Mouse (Mus musculus) G1E (cell line): ENCODE results near the gene Olfr10. TPM values are rescaled to one million over a fixed set of nuclear protein-coding genes. Genes with fewer than 3 reads are reported as not detected.
"Not testable (repeated sequence)": the region's sequence is repeated elsewhere in the genome, so short reads cannot be mapped to it uniquely, and the experiment has no call there.

Experiments used
- ATAC-seq: 2 replicates; pipeline ENCODE4 v1.8.0; 2016; ENCODE audit warnings: mild to moderate bottlenecking; ENCODE audit not compliant: insufficient number of reproducible peaks, poor library complexity, low FRiP score, severe bottlenecking; ENCODE audit errors: extremely low read depth
- DNase-seq: peaks from one replicate; pipeline ENCODE4 v3.0.0; 2012; ENCODE audit warnings: low spot score
- H3K27me3 ChIP-seq: 2 replicates; pipeline ENCODE4 v1.6.1; 2012; ENCODE audit warnings: mild to moderate bottlenecking, low read length, inconsistent platforms; ENCODE audit not compliant: insufficient read depth
- H3K36me3 ChIP-seq: replicated peaks from 2 replicates; pipeline ENCODE3; 2012; ENCODE audit warnings: mild to moderate bottlenecking, inconsistent platforms
- H3K4me1 ChIP-seq: 2 replicates; pipeline ENCODE4 v1.6.1; 2012; ENCODE audit warnings: low read depth, low read length, inconsistent platforms, mixed read lengths; ENCODE audit not compliant: insufficient read depth
- H3K4me3 ChIP-seq: 2 replicates; pipeline ENCODE4 v1.5.1; 2012; ENCODE audit warnings: low read depth, mild to moderate bottlenecking, inconsistent platforms, low read length, moderate library complexity, mixed read lengths
- H3K9me3 ChIP-seq: replicated peaks from 2 replicates; pipeline ENCODE4 v1.6.1; 2012; ENCODE audit warnings: inconsistent platforms
- CTCF ChIP-seq: IDR thresholded peaks from 2 replicates; pipeline ENCODE4 v1.5.1; 2012; ENCODE audit warnings: low read depth, low read length, inconsistent platforms, mixed read lengths
- GATA1 ChIP-seq: IDR thresholded peaks from 2 replicates; pipeline ENCODE4 v1.6.1; 2012; ENCODE audit warnings: borderline replicate concordance, low read length, inconsistent platforms, mixed read lengths
- GATA2 ChIP-seq: IDR thresholded peaks from 2 replicates; pipeline ENCODE4 v1.6.1; 2012; ENCODE audit warnings: low read depth, low read length, inconsistent platforms, borderline replicate concordance
- POLR2AphosphoS5 ChIP-seq: IDR thresholded peaks from 2 replicates; pipeline ENCODE4 v1.6.1; 2012; ENCODE audit warnings: low read depth, low read length, inconsistent platforms; ENCODE audit not compliant: insufficient replicate concordance
- TAL1 ChIP-seq: conservative IDR thresholded peaks from 2 replicates; pipeline ENCODE4 v1.6.1; 2012; ENCODE audit warnings: low read depth, low read length, inconsistent platforms, mixed read lengths
- polyA plus RNA-seq: library from polyadenylated mRNA; stranded (reverse); fragments of >175 nt; gene quantifications from 2 replicates; pipeline ENCODE4 v1.2.3, GENCODE M21; 2012
- total RNA-seq, 2 experiments: library from RNA; stranded (forward) in 1 of 2; stranded (reverse) in 1 of 2; fragments of 200-1000 nt in 1 of 2; fragments of >200 nt in 1 of 2; fragmentation: Nextera tagmentation in 1 of 2; gene quantifications; 2 replicates each; pipeline ENCODE4 v1.2.3; 2014 to 2017

Gene Olfr10
- total and polyA plus RNA-seq, 3 experiments: 0.11 TPM; not detected in 2

DNA sequence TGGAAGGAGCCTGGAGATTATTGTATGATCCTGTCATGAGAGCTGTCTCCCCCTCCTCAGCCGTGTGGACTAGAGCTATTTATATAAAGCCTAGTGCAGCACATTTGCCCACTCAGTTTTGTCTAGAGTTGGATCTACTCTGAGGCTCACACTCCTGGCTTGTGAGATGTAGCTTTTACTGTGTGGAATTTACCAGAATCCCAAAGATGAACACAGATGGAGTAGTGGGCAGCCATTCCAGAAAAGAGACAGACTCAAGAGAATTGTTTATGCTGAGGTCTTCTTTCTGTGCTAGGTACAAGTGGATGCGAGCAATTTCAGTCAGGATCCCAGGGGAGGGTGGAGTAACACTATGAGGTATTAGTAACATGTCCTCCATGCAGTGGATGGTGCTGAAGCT is 17.3 kb upstream of the Olfr10 start:
- Histone ChIP-seq H3K27me3 (peaks cover 12% of the 10 kb centered on the region; the same call in 1 of the 2 replicates), H3K36me3 (no peaks in the 10 kb centered on the region), H3K4me3 (no peak overlapping the region), H3K4me1 (0 out of 2 replicates have a peak, but pooled peaks cover 4% of the 10 kb centered on the region), H3K9me3 (no peaks in the 10 kb centered on the region)
- no peak for DNase-seq
- ATAC-seq: no peak
- TF ChIP-seq POLR2AphosphoS5 (no peak), GATA1 (no peak), GATA2 (no peak), CTCF (no peak), TAL1 (no peak)

DNA sequence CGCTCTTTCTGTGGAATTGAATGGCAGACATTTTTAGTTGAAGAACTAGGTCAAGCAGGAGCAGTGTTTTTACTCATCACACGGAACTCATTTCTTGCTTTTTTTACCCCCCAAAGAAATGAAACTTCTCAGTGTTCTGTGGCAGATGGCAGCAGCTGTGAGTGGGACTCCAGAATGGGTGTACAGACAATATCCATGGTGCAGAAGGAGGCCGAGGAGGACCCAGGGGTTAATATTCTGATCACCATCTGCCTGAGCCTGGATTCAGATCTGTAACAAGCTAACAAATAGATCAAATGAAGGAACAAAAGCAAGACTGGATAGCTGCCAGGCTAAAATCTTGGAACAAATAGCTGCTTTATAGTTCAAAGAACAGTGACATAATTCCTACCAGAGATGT is 11.8 kb upstream of the Olfr10 start:
- ATAC-seq: no peak

DNA sequence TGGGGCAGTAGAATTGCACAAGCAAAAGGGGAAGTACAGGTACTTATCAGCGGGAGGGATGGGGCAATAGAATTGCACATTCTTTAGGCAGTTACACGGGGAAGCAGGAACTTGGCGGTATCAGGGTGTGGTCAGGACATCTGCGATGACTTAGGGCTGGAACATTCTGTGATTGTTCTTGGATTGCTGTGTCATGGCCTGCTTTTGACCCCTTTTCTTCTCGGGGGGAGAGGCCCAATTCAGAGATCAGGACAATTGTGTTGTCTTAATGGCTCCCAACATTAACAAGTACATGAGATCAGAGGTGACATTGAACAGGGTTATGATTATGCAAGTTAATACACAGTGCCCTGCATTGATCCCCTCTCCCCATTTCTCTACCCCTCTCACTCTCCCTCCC is 4.0 kb downstream of the Olfr10 start:
- ATAC-seq, H3K27me3 ChIP-seq, H3K36me3 ChIP-seq, H3K4me3 ChIP-seq, DNase-seq, H3K4me1 ChIP-seq: not testable (repeated sequence)
- H3K9me3 ChIP-seq: peaks cover 11% of the 10 kb centered on the region

More for the DNA sequence above, 11.8 kb upstream of the Olfr10 start:
- no peak for TF ChIP-seq POLR2AphosphoS5
- no peak for TF ChIP-seq GATA1
- TF ChIP-seq CTCF: no peak
- no peak for TF ChIP-seq TAL1
- TF ChIP-seq GATA2: no peak
- no peaks in the 10 kb centered on the region for H3K36me3 ChIP-seq
- no peaks in the 10 kb centered on the region for H3K4me1 ChIP-seq
- H3K27me3 ChIP-seq: 0 out of 2 replicates have a peak, but pooled peaks cover 4% of the 10 kb centered on the region
- no peak overlapping the region for H3K4me3 ChIP-seq
- no peak for DNase-seq
- H3K9me3 ChIP-seq: no peaks in the 10 kb centered on the region

DNA sequence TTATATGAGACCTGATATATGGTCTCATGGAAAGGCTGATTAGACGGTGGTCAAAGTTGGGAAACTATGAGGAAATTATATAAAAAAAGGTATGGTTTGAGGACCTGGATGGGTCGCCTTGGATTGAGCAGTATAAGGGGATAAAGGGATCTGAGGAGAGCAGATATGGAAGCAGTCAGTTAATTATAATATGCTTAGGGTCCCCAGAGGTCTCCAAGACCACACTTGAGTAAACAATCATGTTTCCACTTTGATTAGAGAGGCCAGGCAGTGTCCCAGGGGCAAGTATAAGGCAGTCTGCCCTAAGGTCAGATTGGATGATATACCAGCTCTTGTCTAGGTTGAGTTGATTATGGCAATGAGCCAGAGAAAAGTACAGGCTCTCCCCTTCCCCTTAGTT is 17.9 kb downstream of the Olfr10 start, which contains the start of gene Olfr1391:
Gene Olfr1391, plus strand, starts transcription at position 301 of the 400 bp plus-strand sequence.
- Histone ChIP-seq H3K36me3 (no peaks in the 10 kb centered on the region), H3K4me1 (no peaks in the 10 kb centered on the region), H3K9me3 (no peaks in the 10 kb centered on the region), H3K4me3 (no peak within 1 kb of the TSS), H3K27me3 (no peaks in the 10 kb centered on the region)
- DNase-seq (no peak), ATAC-seq (no peak)
- TF ChIP-seq TAL1: no peak
- TF ChIP-seq GATA2: no peak
- TF ChIP-seq CTCF: no peak
- no peak for TF ChIP-seq GATA1
- TF ChIP-seq POLR2AphosphoS5: no peak

DNA sequence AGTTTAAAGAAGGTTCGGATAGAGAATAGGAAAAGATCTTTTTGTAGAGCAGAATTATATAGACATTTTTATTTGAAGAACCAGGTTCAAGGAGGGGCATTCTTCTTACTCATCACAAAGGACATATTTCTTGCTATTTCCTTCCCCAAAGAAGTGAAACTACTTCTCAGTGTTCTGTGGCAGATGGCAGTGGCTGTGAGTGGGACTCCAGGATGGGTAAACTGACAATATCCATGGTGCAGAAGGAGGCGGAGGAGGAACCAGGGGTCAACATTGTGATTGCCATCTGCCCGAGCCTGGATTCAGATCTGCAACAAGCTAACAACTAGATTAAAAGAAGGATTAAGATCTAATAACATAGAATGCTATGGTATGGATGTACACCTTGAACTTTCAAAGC is 22.2 kb downstream of the Olfr10 start:
- TF ChIP-seq TAL1 (no peak), POLR2AphosphoS5 (no peak), GATA1 (no peak)
- no peak for DNase-seq
- H3K4me3 ChIP-seq: no peak overlapping the region
- no peaks in the 10 kb centered on the region for H3K27me3 ChIP-seq
- no peaks in the 10 kb centered on the region for H3K36me3 ChIP-seq
- no peaks in the 10 kb centered on the region for H3K9me3 ChIP-seq
- ATAC-seq: no peak
- no peaks in the 10 kb centered on the region for H3K4me1 ChIP-seq

DNA sequence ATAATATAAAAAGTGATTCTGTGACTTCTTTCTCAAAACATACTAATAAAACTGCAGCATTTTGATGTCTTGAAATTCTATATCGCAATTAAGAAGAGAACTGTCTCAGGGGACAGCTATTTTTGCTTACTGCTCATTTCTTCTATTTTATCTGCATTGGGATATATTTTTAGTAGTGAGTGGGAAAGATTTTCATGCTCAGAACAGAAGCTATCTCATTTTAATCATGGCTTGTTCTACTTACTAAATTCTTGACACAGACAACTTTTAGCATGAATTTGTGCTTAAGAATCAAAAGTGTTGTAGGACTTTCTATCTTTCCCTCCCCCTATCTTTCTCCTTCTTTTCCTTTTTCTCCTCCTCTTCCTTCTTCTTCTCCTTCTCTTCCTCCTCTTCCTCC is 25.1 kb downstream of the Olfr10 start:
- ATAC-seq: no peak
- Histone ChIP-seq H3K4me1 (no peaks in the 10 kb centered on the region), H3K36me3 (no peaks in the 10 kb centered on the region), H3K4me3 (no peak overlapping the region), H3K9me3 (no peaks in the 10 kb centered on the region), H3K27me3 (no peaks in the 10 kb centered on the region)
- DNase-seq: no peak
- no peak for TF ChIP-seq POLR2AphosphoS5
- TF ChIP-seq GATA2: no peak
- no peak for TF ChIP-seq GATA1
- no peak for TF ChIP-seq TAL1
- no peak for TF ChIP-seq CTCF

DNA sequence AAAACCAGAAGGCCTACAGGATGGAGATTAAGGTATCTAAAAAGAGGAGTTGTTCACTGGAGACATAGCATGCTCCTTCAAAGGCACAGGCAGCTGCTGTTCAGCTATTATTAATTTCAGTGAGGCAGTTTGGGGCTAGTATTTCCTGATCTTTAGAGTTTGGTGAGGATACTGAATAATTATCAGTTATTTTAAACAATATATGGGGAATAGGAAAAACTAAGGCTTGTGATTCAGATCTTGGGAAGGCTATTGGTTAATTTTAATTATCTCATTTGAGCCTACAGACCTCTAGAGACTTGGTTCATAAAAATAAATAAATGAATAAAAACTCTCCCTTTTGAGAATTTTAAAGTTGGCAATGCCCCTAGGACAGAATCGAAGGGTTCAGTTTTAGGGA is 30.3 kb downstream of the Olfr10 start, which contains the start of gene Olfr1390:
Gene Olfr1390, plus strand, starts transcription at position 301 of the 400 bp plus-strand sequence.
- no peak for DNase-seq
- no peak for ATAC-seq
- no peaks in the 10 kb centered on the region for H3K36me3 ChIP-seq
- no peaks in the 10 kb centered on the region for H3K27me3 ChIP-seq
- TF ChIP-seq GATA2 (no peak), CTCF (no peak), TAL1 (no peak), POLR2AphosphoS5 (no peak), GATA1 (no peak)
- no peak within 1 kb of the TSS for H3K4me3 ChIP-seq
- H3K4me1 ChIP-seq: no peaks in the 10 kb centered on the region
- H3K9me3 ChIP-seq: no peaks in the 10 kb centered on the region
